Mouse (Mus musculus): ENCODE results near the gene Aff3. TPM values are rescaled to one million over a fixed set of nuclear protein-coding genes. Genes with fewer than 3 reads are reported as not detected.

Gene Aff3
- polyA plus RNA-seq, 1 experiment from 2014 or later = 13.8 TPM

GRCm38 (mm10) chr1:38358797-38359349 is 305.9 kb downstream of the Aff3 start:
- no peaks in the 10 kb centered on the region for H3K9me3 ChIP-seq (ENCODE audit: control insufficient read depth, low read length)
- no peaks in the 10 kb centered on the region for H3K36me3 ChIP-seq (ENCODE audit: control insufficient read depth, insufficient read depth, low read length)
- H3K9ac ChIP-seq (ENCODE audit: low read depth, low read length) = no peak overlapping the region
- H3K4me3 ChIP-seq (ENCODE audit: low read depth, low read length) = no peak overlapping the region
- peak overlapping the region; percentile 63 for H3K27ac ChIP-seq (replicated peaks; ENCODE audit: low read depth, low read length)
- ATAC-seq (ENCODE audit: low read depth) (peak; percentile 8; the same call in 1 of the 2 replicates), DNase-seq (ENCODE audit: low spot score) (peak; percentile 60)
- H3K4me1 ChIP-seq (ENCODE audit: control insufficient read depth, insufficient read depth, low read length) = peaks cover 24% of the 10 kb centered on the region
- H3K4me2 ChIP-seq (ENCODE audit: low read depth, low read length) = no peak overlapping the region
- H3K27me3 ChIP-seq (replicated peaks; ENCODE audit: control insufficient read depth, insufficient read depth, low read length) = no peaks in the 10 kb centered on the region
- WGBS = 53% methylated on average over 26 of the region's 26 CpGs

GRCm38 (mm10) chr1:38357933-38358796 is 306.6 kb downstream of the Aff3 start:
- Histone ChIP-seq H3K4me1 (ENCODE audit: control insufficient read depth, insufficient read depth, low read length) (peaks cover 17% of the 10 kb centered on the region), H3K4me3 (ENCODE audit: low read depth, low read length) (no peak overlapping the region), H3K9me3 (ENCODE audit: control insufficient read depth, low read length) (no peaks in the 10 kb centered on the region), H3K27me3 (replicated peaks; ENCODE audit: control insufficient read depth, insufficient read depth, low read length) (no peaks in the 10 kb centered on the region), H3K36me3 (ENCODE audit: control insufficient read depth, insufficient read depth, low read length) (no peaks in the 10 kb centered on the region), H3K9ac (ENCODE audit: low read depth, low read length) (no peak overlapping the region), H3K27ac (replicated peaks; ENCODE audit: low read depth, low read length) (peak overlapping the region; percentile 63), H3K4me2 (ENCODE audit: low read depth, low read length) (no peak overlapping the region)
- ATAC-seq (ENCODE audit: low read depth) (peak; percentile 63), DNase-seq (ENCODE audit: low spot score) (peak; percentile 84)
- 33% methylated on average over 10 of the region's 10 CpGs for WGBS

GRCm38 (mm10) chr1:38354585-38354984 is 310.2 kb downstream of the Aff3 start:
- no peaks in the 10 kb centered on the region for H3K9me3 ChIP-seq (ENCODE audit: control insufficient read depth, low read length)
- no peak for ATAC-seq (ENCODE audit: low read depth)
- H3K36me3 ChIP-seq (ENCODE audit: control insufficient read depth, insufficient read depth, low read length) = no peaks in the 10 kb centered on the region
- no peaks in the 10 kb centered on the region for H3K27me3 ChIP-seq (replicated peaks; ENCODE audit: control insufficient read depth, insufficient read depth, low read length)
- 74% methylated on average over 4 of the region's 4 CpGs for WGBS
- H3K27ac ChIP-seq (replicated peaks; ENCODE audit: low read depth, low read length) = no peak overlapping the region
- no peak overlapping the region for H3K9ac ChIP-seq (ENCODE audit: low read depth, low read length)
- H3K4me1 ChIP-seq (ENCODE audit: control insufficient read depth, insufficient read depth, low read length) = peaks cover 17% of the 10 kb centered on the region
- no peak overlapping the region for H3K4me2 ChIP-seq (ENCODE audit: low read depth, low read length)
- no peak overlapping the region for H3K4me3 ChIP-seq (ENCODE audit: low read depth, low read length)
- DNase-seq (ENCODE audit: low spot score) = no peak

GRCm38 (mm10) chr1:38347346-38347745 is 317.4 kb downstream of the Aff3 start:
- Histone ChIP-seq H3K4me2 (ENCODE audit: low read depth, low read length) (no peak overlapping the region), H3K27me3 (replicated peaks; ENCODE audit: control insufficient read depth, insufficient read depth, low read length) (no peaks in the 10 kb centered on the region), H3K27ac (replicated peaks; ENCODE audit: low read depth, low read length) (no peak overlapping the region), H3K9ac (ENCODE audit: low read depth, low read length) (no peak overlapping the region), H3K4me3 (ENCODE audit: low read depth, low read length) (no peak overlapping the region), H3K9me3 (ENCODE audit: control insufficient read depth, low read length) (no peaks in the 10 kb centered on the region), H3K4me1 (ENCODE audit: control insufficient read depth, insufficient read depth, low read length) (no peaks in the 10 kb centered on the region), H3K36me3 (ENCODE audit: control insufficient read depth, insufficient read depth, low read length) (0 out of 2 replicates have a peak, but pooled peaks cover 5% of the 10 kb centered on the region)
- peak; percentile 12 for DNase-seq (ENCODE audit: low spot score)
- 81% methylated on average over 4 of the region's 4 CpGs for WGBS
- ATAC-seq (ENCODE audit: low read depth) = no peak

- Histone ChIP-seq H3K36me3 (ENCODE audit: control insufficient read depth, insufficient read depth, low read length) (no peaks in the 10 kb centered on the region), H3K27me3 (replicated peaks; ENCODE audit: control insufficient read depth, insufficient read depth, low read length) (no peaks in the 10 kb centered on the region), H3K4me3 (ENCODE audit: low read depth, low read length) (no peak overlapping the region), H3K9me3 (ENCODE audit: control insufficient read depth, low read length) (no peaks in the 10 kb centered on the region), H3K4me1 (ENCODE audit: control insufficient read depth, insufficient read depth, low read length) (peaks cover 9% of the 10 kb centered on the region), H3K4me2 (ENCODE audit: low read depth, low read length) (no peak overlapping the region), H3K27ac (replicated peaks; ENCODE audit: low read depth, low read length) (no peak overlapping the region), H3K9ac (ENCODE audit: low read depth, low read length) (no peak overlapping the region)
- peak; percentile 41 for DNase-seq (ENCODE audit: low spot score)
- ATAC-seq (ENCODE audit: low read depth) = 0 out of 2 replicates have a peak, but pooled peaks have one; percentile 18
- WGBS = 79% methylated on average over 7 of the region's 7 CpGs
These were observed 330.5 kb downstream of the Aff3 start for GRCm38 (mm10) chr1:38334206-38334605.

GRCm38 (mm10) chr1:38332919-38333318 is 331.8 kb downstream of the Aff3 start:
- Histone ChIP-seq H3K4me1 (ENCODE audit: control insufficient read depth, insufficient read depth, low read length) (peaks cover 9% of the 10 kb centered on the region), H3K9me3 (ENCODE audit: control insufficient read depth, low read length) (no peaks in the 10 kb centered on the region), H3K36me3 (ENCODE audit: control insufficient read depth, insufficient read depth, low read length) (no peaks in the 10 kb centered on the region), H3K4me2 (ENCODE audit: low read depth, low read length) (no peak overlapping the region), H3K4me3 (ENCODE audit: low read depth, low read length) (no peak overlapping the region), H3K27ac (replicated peaks; ENCODE audit: low read depth, low read length) (no peak overlapping the region), H3K27me3 (replicated peaks; ENCODE audit: control insufficient read depth, insufficient read depth, low read length) (no peaks in the 10 kb centered on the region), H3K9ac (ENCODE audit: low read depth, low read length) (no peak overlapping the region)
- DNase-seq (ENCODE audit: low spot score) = no peak
- ATAC-seq (ENCODE audit: low read depth) = no peak
- 88% methylated on average over 5 of the region's 5 CpGs for WGBS

- ATAC-seq (ENCODE audit: low read depth) = no peak
- Histone ChIP-seq H3K4me2 (ENCODE audit: low read depth, low read length) (no peak overlapping the region), H3K27ac (replicated peaks; ENCODE audit: low read depth, low read length) (no peak overlapping the region), H3K9ac (ENCODE audit: low read depth, low read length) (no peak overlapping the region), H3K4me3 (ENCODE audit: low read depth, low read length) (no peak overlapping the region), H3K36me3 (ENCODE audit: control insufficient read depth, insufficient read depth, low read length) (no peaks in the 10 kb centered on the region), H3K4me1 (ENCODE audit: control insufficient read depth, insufficient read depth, low read length) (peaks cover 8% of the 10 kb centered on the region), H3K9me3 (ENCODE audit: control insufficient read depth, low read length) (no peaks in the 10 kb centered on the region), H3K27me3 (replicated peaks; ENCODE audit: control insufficient read depth, insufficient read depth, low read length) (no peaks in the 10 kb centered on the region)
- no peak for DNase-seq (ENCODE audit: low spot score)
- 52% methylated on average over 5 of the region's 5 CpGs for WGBS
These were observed 340.5 kb downstream of the Aff3 start for GRCm38 (mm10) chr1:38324206-38324605.

- no peak overlapping the region for H3K27ac ChIP-seq (replicated peaks; ENCODE audit: low read depth, low read length)
- 91% methylated on average over 8 of the region's 8 CpGs for WGBS
- no peak overlapping the region for H3K4me3 ChIP-seq (ENCODE audit: low read depth, low read length)
- no peak for DNase-seq (ENCODE audit: low spot score)
- H3K27me3 ChIP-seq (replicated peaks; ENCODE audit: control insufficient read depth, insufficient read depth, low read length) = no peaks in the 10 kb centered on the region
- no peaks in the 10 kb centered on the region for H3K36me3 ChIP-seq (ENCODE audit: control insufficient read depth, insufficient read depth, low read length)
- H3K9me3 ChIP-seq (ENCODE audit: control insufficient read depth, low read length) = no peaks in the 10 kb centered on the region
- ATAC-seq (ENCODE audit: low read depth) = no peak
- peaks cover 8% of the 10 kb centered on the region for H3K4me1 ChIP-seq (ENCODE audit: control insufficient read depth, insufficient read depth, low read length)
- H3K4me2 ChIP-seq (ENCODE audit: low read depth, low read length) = no peak overlapping the region
- no peak overlapping the region for H3K9ac ChIP-seq (ENCODE audit: low read depth, low read length)
These were observed 342.9 kb downstream of the Aff3 start for GRCm38 (mm10) chr1:38321861-38322260.

Data from embryonic facial prominence, embryonic 14.5 days (tissue).